Mouse (Mus musculus) stomach, embryonic 16.5 days (tissue): Measurements from ENCODE around the gene Wnt1. TPM values are rescaled to one million over a fixed set of nuclear protein-coding genes. Genes with fewer than 3 reads are reported as not detected.

ENCODE experiments used
- ATAC-seq: fragments of 200-750 bp; cut with Nextera tagmentation; 2 replicates; pipeline ENCODE4 v1.8.0; 2017; ENCODE audit warnings: moderate number of reproducible peaks, moderate TSS enrichment; ENCODE audit not compliant: insufficient read depth, low FRiP score
- H3K27ac ChIP-seq: fragments of 300-500 bp; sonication (generic); 2 replicates; pipeline ENCODE4 v1.5.1; 2014; ENCODE audit warnings: low read length
- H3K27me3 ChIP-seq: fragments of 300-500 bp; sonication (generic); 2 replicates; pipeline ENCODE4 v1.6.1; 2014; ENCODE audit warnings: low read length, control low read depth, mixed read lengths; ENCODE audit not compliant: control insufficient read depth, insufficient read depth
- H3K36me3 ChIP-seq: fragments of 300-500 bp; sonication (generic); 2 replicates; pipeline ENCODE4 v1.6.1; 2014; ENCODE audit warnings: low read length; ENCODE audit not compliant: control insufficient read depth, insufficient read depth
- H3K4me1 ChIP-seq: fragments of 300-500 bp; sonication (generic); 2 replicates; pipeline ENCODE4 v1.6.1; 2014; ENCODE audit warnings: low read length, control low read depth, mixed read lengths; ENCODE audit not compliant: control insufficient read depth, insufficient read depth
- H3K4me2 ChIP-seq: fragments of 300-500 bp; sonication (generic); 2 replicates; pipeline ENCODE4 v1.6.1; 2014; ENCODE audit warnings: low read depth, low read length, mixed read lengths
- H3K4me3 ChIP-seq: fragments of 300-500 bp; sonication (generic); replicated peaks from 2 replicates; pipeline ENCODE4 v1.5.1; 2014; ENCODE audit warnings: mild to moderate bottlenecking, low read length
- H3K9ac ChIP-seq: fragments of 300-500 bp; sonication (generic); 2 replicates; pipeline ENCODE4 v1.6.1; 2014; ENCODE audit warnings: low read length
- H3K9me3 ChIP-seq: fragments of 300-500 bp; sonication (generic); replicated peaks from 2 replicates; pipeline ENCODE4 v1.6.1; 2016; ENCODE audit warnings: low read length, control low read depth; ENCODE audit not compliant: control insufficient read depth
- WGBS: fragments of 180-500 bp; shearing (Covaris S2); extraction: QIAGEN DNeasy Blood & Tissue Kit; methylation state at CpG from one replicate; pipeline ENCODE4 v1.1.7; 2014; 5-methylcytosine and 5-hydroxymethylcytosine counted together
- polyA plus RNA-seq: library from polyadenylated mRNA; unstranded; fragments of >200 nt; fragmentation: Nextera tagmentation; extraction: Ambion mirVana; gene quantifications from 2 replicates; pipeline ENCODE4 v1.2.1, GENCODE M21; 2015

Wnt1 gene
- polyA plus RNA-seq, 1 experiment from 2014 or later, result not detected

DNA sequence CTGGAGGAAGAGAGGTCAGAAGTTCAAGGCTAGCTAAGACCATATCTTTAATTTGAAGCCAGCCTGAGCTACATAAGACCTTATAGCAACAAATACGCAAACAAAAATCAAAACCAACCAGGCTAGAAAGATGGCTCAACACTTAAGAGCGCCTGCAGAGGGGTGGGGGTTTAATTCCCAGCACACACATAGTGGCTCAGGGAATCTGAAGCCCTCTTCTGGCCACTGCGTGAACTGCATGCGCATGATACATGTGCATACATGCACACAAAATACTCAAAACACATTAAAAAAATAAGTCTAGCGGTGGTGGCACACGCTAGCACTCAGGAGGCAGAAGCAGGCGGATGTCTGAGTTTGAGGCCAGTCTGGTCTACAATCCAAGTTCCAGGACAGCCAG is 3.9 kb upstream of the Wnt1 start:
- Histone ChIP-seq H3K9ac (no peak overlapping the region), H3K4me3 (no peak overlapping the region), H3K27ac (no peak overlapping the region), H3K36me3 (no peaks in the 10 kb centered on the region), H3K9me3 (peaks cover 6% of the 10 kb centered on the region), H3K27me3 (peaks cover 44% of the 10 kb centered on the region), H3K4me1 (0 out of 2 replicates have a peak, but pooled peaks cover 2% of the 10 kb centered on the region), H3K4me2 (no peak overlapping the region)
- 38% methylated on average over 7 of the region's 7 CpGs for WGBS
- no peak for ATAC-seq

DNA sequence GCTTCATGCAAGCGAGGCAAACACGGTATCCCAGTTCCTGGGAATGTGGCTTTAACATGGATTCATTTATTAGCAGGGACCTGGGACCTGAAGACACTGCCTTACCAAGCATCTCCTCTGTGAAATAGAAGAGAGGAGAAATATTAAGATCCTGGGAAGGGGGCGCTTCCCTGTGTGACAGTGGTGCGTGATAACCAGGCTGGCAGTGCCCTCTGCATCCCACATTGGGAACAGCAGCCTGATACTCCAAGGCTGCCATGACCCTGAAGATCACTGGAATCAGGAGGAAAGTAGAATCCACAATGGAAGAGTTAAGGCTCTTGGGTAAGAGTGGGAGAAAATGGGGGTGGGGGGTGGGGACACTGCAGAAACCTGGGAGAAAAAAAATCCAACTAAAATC is 1.7 kb upstream of the Wnt1 start:
- no peak overlapping the region for H3K4me2 ChIP-seq
- H3K27ac ChIP-seq, result no peak overlapping the region
- H3K4me3 ChIP-seq, result no peak overlapping the region
- no peaks in the 10 kb centered on the region for H3K36me3 ChIP-seq
- whole genome bisulfite sequencing, result 38% methylated on average over 4 of the region's 4 CpGs
- no peak overlapping the region for H3K9ac ChIP-seq
- ATAC-seq, result no peak
- peaks cover 55% of the 10 kb centered on the region for H3K27me3 ChIP-seq
- peaks cover 13% of the 10 kb centered on the region; the same call in 1 of the 2 replicates for H3K4me1 ChIP-seq
- H3K9me3 ChIP-seq, result peaks cover 6% of the 10 kb centered on the region

DNA sequence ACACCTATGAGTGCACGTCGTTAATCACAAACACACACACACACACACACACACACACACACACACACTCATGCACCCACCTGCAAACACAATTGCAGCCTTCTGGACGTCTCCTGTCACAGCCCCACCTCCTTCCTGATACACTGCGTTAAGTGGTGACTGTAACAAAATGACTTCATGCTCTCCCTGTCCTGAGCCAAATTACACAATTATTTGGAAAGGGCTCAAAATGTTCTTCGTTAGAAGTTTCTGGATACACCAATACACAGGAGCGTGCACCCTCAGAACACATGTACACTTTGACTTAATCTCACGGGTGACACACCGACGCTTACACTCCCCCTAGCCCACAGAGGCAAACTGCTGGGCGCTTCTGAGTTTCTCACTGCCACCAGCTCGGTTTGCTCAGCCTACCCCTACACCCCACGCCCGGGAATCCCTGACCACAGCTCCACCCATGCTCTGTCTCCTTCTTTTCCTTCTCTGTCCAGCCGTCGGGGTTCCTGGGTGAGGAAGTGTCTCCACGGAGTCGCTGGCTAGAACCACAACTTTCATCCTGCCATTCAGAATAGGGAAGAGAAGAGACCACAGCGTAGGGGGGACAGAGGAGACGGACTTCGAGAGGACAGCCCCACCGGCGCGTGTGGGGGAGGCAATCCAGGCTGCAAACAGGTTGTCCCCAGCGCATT is 541 bp upstream of the Wnt1 start:
- no peak for ATAC-seq
- no peaks in the 10 kb centered on the region for H3K36me3 ChIP-seq

DNA sequence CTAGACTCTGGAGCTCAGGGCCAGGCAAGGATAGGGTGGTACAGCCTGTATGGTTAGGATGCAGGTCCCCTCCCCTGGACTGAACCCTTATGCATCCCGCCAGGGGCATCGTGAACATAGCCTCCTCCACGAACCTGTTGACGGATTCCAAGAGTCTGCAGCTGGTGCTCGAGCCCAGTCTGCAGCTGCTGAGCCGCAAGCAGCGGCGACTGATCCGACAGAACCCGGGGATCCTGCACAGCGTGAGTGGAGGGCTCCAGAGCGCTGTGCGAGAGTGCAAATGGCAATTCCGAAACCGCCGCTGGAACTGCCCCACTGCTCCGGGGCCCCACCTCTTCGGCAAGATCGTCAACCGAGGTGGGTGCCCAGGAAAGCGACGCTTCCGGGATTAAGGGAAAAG is 1.1 kb downstream of the Wnt1 start:
- Histone ChIP-seq H3K9me3 (peaks cover 3% of the 10 kb centered on the region; the same call in 1 of the 2 replicates), H3K27me3 (peaks cover 83% of the 10 kb centered on the region), H3K9ac (no peak overlapping the region; the same call in 1 of the 2 replicates), H3K36me3 (no peaks in the 10 kb centered on the region), H3K4me2 (peak overlapping the region; percentile 30; the same call in 1 of the 2 replicates), H3K27ac (no peak overlapping the region), H3K4me1 (peaks cover 18% of the 10 kb centered on the region; the same call in 1 of the 2 replicates), H3K4me3 (peak overlapping the region; percentile 25)
- WGBS, result under 1% methylated on average over 23 of the region's 23 CpGs
- ATAC-seq, result no peak

More for the DNA sequence above, 541 bp upstream of the Wnt1 start:
- Histone ChIP-seq H3K9ac (no peak overlapping the region), H3K4me3 (peak overlapping the region; percentile 5; the same call in 1 of the 2 replicates), H3K4me2 (peak overlapping the region; percentile 25; the same call in 1 of the 2 replicates), H3K4me1 (peaks cover 18% of the 10 kb centered on the region; the same call in 1 of the 2 replicates), H3K27ac (no peak overlapping the region), H3K9me3 (peaks cover 6% of the 10 kb centered on the region), H3K27me3 (peaks cover 66% of the 10 kb centered on the region)
- 10% methylated on average over 24 of the region's 24 CpGs for WGBS

DNA sequence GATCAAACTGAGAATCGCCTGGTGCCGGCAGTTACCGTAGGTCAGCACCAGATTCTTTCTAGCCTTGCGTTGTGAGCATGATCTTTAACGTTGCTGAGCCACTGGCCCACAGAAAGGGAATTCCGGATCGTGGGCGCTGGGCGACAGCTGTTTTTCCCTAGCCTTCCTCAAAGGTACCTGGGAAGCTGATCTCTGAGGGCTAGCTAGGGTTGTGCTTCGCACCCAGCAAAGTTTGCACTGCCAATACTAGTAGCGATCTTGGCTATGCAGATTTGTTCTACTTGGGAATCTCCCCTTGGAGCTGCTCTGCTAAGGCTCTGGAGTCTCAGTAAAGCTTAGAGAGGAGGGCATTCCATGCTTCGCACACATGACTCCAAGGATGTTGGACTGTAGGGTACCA is 1.6 kb downstream of the Wnt1 start:
- peak overlapping the region; percentile 25 for H3K4me3 ChIP-seq
- H3K9ac ChIP-seq, result no peak overlapping the region
- no peaks in the 10 kb centered on the region for H3K36me3 ChIP-seq
- no peak overlapping the region for H3K27ac ChIP-seq
- whole genome bisulfite sequencing, result 2% methylated on average over 12 of the region's 12 CpGs
- no peaks in the 10 kb centered on the region for H3K9me3 ChIP-seq
- no peak for ATAC-seq
- H3K4me2 ChIP-seq, result peak overlapping the region; percentile 30; the same call in 1 of the 2 replicates
- peaks cover 87% of the 10 kb centered on the region for H3K27me3 ChIP-seq
- peaks cover 18% of the 10 kb centered on the region; the same call in 1 of the 2 replicates for H3K4me1 ChIP-seq

DNA sequence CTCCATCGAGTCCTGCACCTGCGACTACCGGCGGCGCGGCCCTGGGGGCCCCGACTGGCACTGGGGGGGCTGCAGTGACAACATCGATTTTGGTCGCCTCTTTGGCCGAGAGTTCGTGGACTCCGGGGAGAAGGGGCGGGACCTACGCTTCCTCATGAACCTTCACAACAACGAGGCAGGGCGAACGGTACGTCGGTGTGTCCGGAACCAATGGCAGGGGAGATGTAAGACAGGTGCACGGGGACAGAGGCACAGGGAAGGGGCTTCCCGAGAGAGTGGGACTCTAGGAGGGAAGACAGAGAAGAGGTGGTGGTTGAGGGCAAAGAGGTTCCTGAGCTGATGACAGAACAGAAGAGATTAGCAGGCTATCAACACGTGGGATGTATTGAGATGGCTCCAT is 2.1 kb downstream of the Wnt1 start:
- Histone ChIP-seq H3K36me3 (no peaks in the 10 kb centered on the region), H3K4me3 (no peak overlapping the region), H3K4me1 (peaks cover 18% of the 10 kb centered on the region; the same call in 1 of the 2 replicates), H3K9me3 (no peaks in the 10 kb centered on the region), H3K9ac (no peak overlapping the region), H3K4me2 (no peak overlapping the region), H3K27me3 (peaks cover 93% of the 10 kb centered on the region), H3K27ac (no peak overlapping the region)
- no peak for ATAC-seq
- 1% methylated on average over 23 of the region's 23 CpGs for WGBS

DNA sequence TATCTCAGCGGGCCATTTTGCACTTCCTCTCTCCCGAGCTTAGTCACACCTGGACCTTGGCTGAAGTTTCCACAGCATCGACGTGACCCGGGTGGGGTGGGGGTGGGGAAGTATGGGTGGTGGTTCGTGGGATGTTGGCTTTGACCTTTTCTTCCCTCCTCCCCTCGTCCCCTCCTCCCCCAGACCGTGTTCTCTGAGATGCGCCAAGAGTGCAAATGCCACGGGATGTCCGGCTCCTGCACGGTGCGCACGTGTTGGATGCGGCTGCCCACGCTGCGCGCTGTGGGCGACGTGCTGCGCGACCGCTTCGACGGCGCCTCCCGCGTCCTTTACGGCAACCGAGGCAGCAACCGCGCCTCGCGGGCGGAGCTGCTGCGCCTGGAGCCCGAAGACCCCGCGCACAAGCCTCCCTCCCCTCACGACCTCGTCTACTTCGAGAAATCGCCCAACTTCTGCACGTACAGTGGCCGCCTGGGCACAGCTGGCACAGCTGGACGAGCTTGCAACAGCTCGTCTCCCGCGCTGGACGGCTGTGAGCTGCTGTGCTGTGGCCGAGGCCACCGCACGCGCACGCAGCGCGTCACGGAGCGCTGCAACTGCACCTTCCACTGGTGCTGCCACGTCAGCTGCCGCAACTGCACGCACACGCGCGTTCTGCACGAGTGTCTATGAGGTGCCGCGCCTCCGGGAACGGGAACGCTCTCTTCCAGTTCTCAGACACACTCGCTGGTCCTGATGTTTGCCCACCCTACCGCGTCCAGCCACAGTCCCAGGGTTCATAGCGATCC is 2.8 kb downstream of the Wnt1 start:
- peak overlapping the region; percentile 31 for H3K4me3 ChIP-seq
- H3K27me3 ChIP-seq, result peaks cover 97% of the 10 kb centered on the region
- ATAC-seq, result no peak
- no peak overlapping the region for H3K27ac ChIP-seq
- H3K36me3 ChIP-seq, result no peaks in the 10 kb centered on the region
- peaks cover 18% of the 10 kb centered on the region; the same call in 1 of the 2 replicates for H3K4me1 ChIP-seq
- no peaks in the 10 kb centered on the region for H3K9me3 ChIP-seq
- H3K9ac ChIP-seq, result no peak overlapping the region
- H3K4me2 ChIP-seq, result peak overlapping the region; percentile 47
- 1% methylated on average over 75 of the region's 75 CpGs for WGBS

DNA sequence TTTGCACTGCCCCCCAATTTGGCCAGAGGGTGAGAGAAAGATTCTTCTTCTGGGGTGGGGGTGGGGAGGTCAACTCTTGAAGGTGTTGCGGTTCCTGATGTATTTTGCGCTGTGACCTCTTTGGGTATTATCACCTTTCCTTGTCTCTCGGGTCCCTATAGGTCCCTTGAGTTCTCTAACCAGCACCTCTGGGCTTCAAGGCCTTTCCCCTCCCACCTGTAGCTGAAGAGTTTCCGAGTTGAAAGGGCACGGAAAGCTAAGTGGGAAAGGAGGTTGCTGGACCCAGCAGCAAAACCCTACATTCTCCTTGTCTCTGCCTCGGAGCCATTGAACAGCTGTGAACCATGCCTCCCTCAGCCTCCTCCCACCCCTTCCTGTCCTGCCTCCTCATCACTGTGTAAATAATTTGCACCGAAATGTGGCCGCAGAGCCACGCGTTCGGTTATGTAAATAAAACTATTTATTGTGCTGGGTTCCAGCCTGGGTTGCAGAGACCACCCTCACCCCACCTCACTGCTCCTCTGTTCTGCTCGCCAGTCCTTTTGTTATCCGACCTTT is 3.6 kb downstream of the Wnt1 start:
- no peak overlapping the region for H3K27ac ChIP-seq
- peak overlapping the region; percentile 31; the same call in 1 of the 2 replicates for H3K4me3 ChIP-seq
- WGBS, result 1% methylated on average over 13 of the region's 13 CpGs
- H3K36me3 ChIP-seq, result no peaks in the 10 kb centered on the region
- H3K9ac ChIP-seq, result no peak overlapping the region
- peaks cover 18% of the 10 kb centered on the region; the same call in 1 of the 2 replicates for H3K4me1 ChIP-seq
- ATAC-seq, result no peak
- H3K9me3 ChIP-seq, result no peaks in the 10 kb centered on the region
- H3K4me2 ChIP-seq, result peak overlapping the region; percentile 47; the same call in 1 of the 2 replicates
- H3K27me3 ChIP-seq, result peaks cover 97% of the 10 kb centered on the region
